12 mouse cellular contexts compared by ENCODE assay signal in genomic region chr2:19431614-19432323, GRCm38 (mm10). TPM values are rescaled to one million over a fixed set of nuclear protein-coding genes. Genes with fewer than 3 reads are reported as not detected.
DNase-seq lines count a peak whose midpoint lies in the region; ATAC-seq lines count a peak whose summit lies in the region.
"Had no signal": no experiment of that assay in that cellular context is flagged by ENCODE, and none has a peak within 500 bp of the region (broad histone marks: within the 10 kb centered on the region; RNA-seq: fewer than 3 reads in every experiment).

No protein-coding gene starts in this region.

- DNase-seq in embryo, embryonic 10.5 days (ENCODE audit: low spot score), result peak; percentile 19
- no peak for DNase-seq in embryo, embryonic 10 days (ENCODE audit: low spot score)
- DNase-seq in ZHBTc4 (ENCODE audit: low read depth, low spot score), result peak; percentile 47
- DNase-seq in hindbrain, embryonic 10.5 days (ENCODE audit: low spot score), result peak; percentile 50
- no peak for DNase-seq in testis, postnatal 14 days (ENCODE audit: low spot score)
- DNase-seq in adrenal gland, adult 18-20 months (ENCODE audit: low spot score in 2 of 2), result no peak
- DNase-seq: gastrocnemius, adult 2 months; kidney, postnatal 25 days; liver, embryonic 13.5 days; thymus, adult 18-20 months had no signal

- H3K27ac ChIP-seq in hindbrain, embryonic 10.5 days, result no peak overlapping the region; the same call in 1 of the 2 replicates
- H3K27ac ChIP-seq in midbrain, embryonic 12.5 days (replicated peaks), result no peak overlapping the region
- H3K27ac ChIP-seq: gastrocnemius, adult 2 months; liver, embryonic 13.5 days had no signal

- H3K9me3 ChIP-seq in hindbrain, embryonic 10.5 days, result no peaks in the 10 kb centered on the region
- H3K9me3 ChIP-seq in midbrain, embryonic 12.5 days, result no peaks in the 10 kb centered on the region
- H3K9me3 ChIP-seq: liver, embryonic 13.5 days had no signal

- peak; percentile 57 for ATAC-seq in midbrain, embryonic 12.5 days (ENCODE audit: low FRiP score, low read depth)
- no peak for ATAC-seq in granulocyte monocyte progenitor cell, adult 5-6 weeks (replicated peaks; ENCODE audit: poor library complexity, severe bottlenecking)

- H3K9ac ChIP-seq in midbrain, embryonic 12.5 days (replicated peaks), result no peak overlapping the region
- H3K9ac ChIP-seq: liver, embryonic 13.5 days had no signal

- 2% methylated on average over 41 of the region's 41 CpGs for WGBS in hindbrain, embryonic 10.5 days
- 2% methylated on average over 41 of the region's 41 CpGs for WGBS in midbrain, embryonic 12.5 days

- H3K36me3 ChIP-seq in hindbrain, embryonic 10.5 days, result no peaks in the 10 kb centered on the region
- H3K36me3 ChIP-seq in midbrain, embryonic 12.5 days, result no peaks in the 10 kb centered on the region
- H3K36me3 ChIP-seq: liver, embryonic 13.5 days had no signal

- peak overlapping the region; percentile 38 for H3K4me3 ChIP-seq in hindbrain, embryonic 10.5 days
- H3K4me3 ChIP-seq in midbrain, embryonic 12.5 days, result peak overlapping the region; percentile 30; the same call in 1 of the 2 replicates
- H3K4me3 ChIP-seq: liver, embryonic 13.5 days had no signal

- peaks cover 22% of the 10 kb centered on the region for H3K4me1 ChIP-seq in hindbrain, embryonic 10.5 days (replicated peaks)
- peaks cover 24% of the 10 kb centered on the region; the same call in 1 of the 2 replicates for H3K4me1 ChIP-seq in midbrain, embryonic 12.5 days
- H3K4me1 ChIP-seq: liver, embryonic 13.5 days had no signal

- H3K27me3 ChIP-seq in hindbrain, embryonic 10.5 days (ENCODE audit: insufficient read depth, poor library complexity, severe bottlenecking), result peaks cover 100% of the 10 kb centered on the region
- peaks cover 90% of the 10 kb centered on the region for H3K27me3 ChIP-seq in midbrain, embryonic 12.5 days

- H3K4me2 ChIP-seq in midbrain, embryonic 12.5 days (replicated peaks), result peak overlapping the region; percentile 54
- H3K4me2 ChIP-seq: liver, embryonic 13.5 days had no signal

RNA-seq across cellular contexts. Expression of gene Ptf1a, which starts 13.7 kb away (rescaled TPM):
- 6.1 and 16.5 TPM in 2 replicates for polyA plus RNA-seq in hindbrain, embryonic 10.5 days (2016; fragmentation: Nextera tagmentation; extraction: Ambion mirVana)
- 0.45 and 1.8 TPM in 2 replicates for polyA plus RNA-seq in midbrain, embryonic 12.5 days (2016; fragmentation: Nextera tagmentation; extraction: Ambion mirVana)
- not detected in 2 replicates for total RNA-seq in granulocyte monocyte progenitor cell, adult 5-6 weeks (2014; fragmentation: Nextera tagmentation)
- total RNA-seq in granulocyte monocyte progenitor cell, adult 5-6 weeks (2017), result not detected in 2 replicates
- not detected for total RNA-seq in adrenal gland, adult 18-20 months (2021)
- total RNA-seq: gastrocnemius, adult 2 months had no signal
- polyA plus RNA-seq: liver, embryonic 13.5 days had no signal

Comparison
In these comparisons a context has a peak if more than half of its experiments do, and no peak if none do; other contexts are left out.
1. DNase-seq: peak in embryo, embryonic 10.5 days (single experiment), ZHBTc4 (single experiment) and hindbrain, embryonic 10.5 days (single experiment); none in embryo, embryonic 10 days (single experiment), testis, postnatal 14 days (single experiment) and adrenal gland, adult 18-20 months (0 of 2).